Mouse (Mus musculus) midbrain, embryonic 11.5 days (tissue): Measurements from ENCODE around the gene Dock8. TPM values are rescaled to one million over a fixed set of nuclear protein-coding genes. Genes with fewer than 3 reads are reported as not detected.

ENCODE experiments used
- ATAC-seq: fragments of 200-750 bp; cut with Nextera tagmentation; 2 replicates; pipeline ENCODE4 v1.8.0; 2017; ENCODE audit warnings: moderate TSS enrichment, moderate library complexity; ENCODE audit not compliant: low FRiP score
- DNase-seq: peaks from one replicate; pipeline ENCODE4 v3.0.0; 2015; ENCODE audit warnings: low spot score; ENCODE audit errors: missing footprints
- H3K27ac ChIP-seq: fragments of 300-500 bp; sonication (generic); 2 replicates; pipeline ENCODE4 v1.5.1; 2014; ENCODE audit warnings: low read depth, low read length
- H3K27me3 ChIP-seq: fragments of 300-500 bp; sonication (generic); 2 replicates; pipeline ENCODE4 v1.6.1; 2014; ENCODE audit warnings: mild to moderate bottlenecking, low read length, moderate library complexity, mixed read lengths; ENCODE audit not compliant: control insufficient read depth, insufficient read depth
- H3K36me3 ChIP-seq: fragments of 300-500 bp; sonication (generic); 2 replicates; pipeline ENCODE4 v1.6.1; 2014; ENCODE audit warnings: mild to moderate bottlenecking, low read length, moderate library complexity, mixed read lengths; ENCODE audit not compliant: control insufficient read depth, insufficient read depth
- H3K4me1 ChIP-seq: fragments of 300-500 bp; sonication (generic); 2 replicates; pipeline ENCODE4 v1.6.1; 2014; ENCODE audit warnings: low read length; ENCODE audit not compliant: control insufficient read depth, insufficient read depth
- H3K4me2 ChIP-seq: fragments of 300-500 bp; sonication (generic); 2 replicates; pipeline ENCODE4 v1.6.1; 2014; ENCODE audit warnings: mild to moderate bottlenecking, moderate library complexity
- H3K4me3 ChIP-seq: fragments of 300-500 bp; sonication (generic); 2 replicates; pipeline ENCODE4 v1.5.1; 2014; ENCODE audit warnings: low read depth, low read length
- H3K9ac ChIP-seq: fragments of 300-500 bp; sonication (generic); 2 replicates; pipeline ENCODE4 v1.6.1; 2014; ENCODE audit warnings: low read length
- H3K9me3 ChIP-seq: fragments of 300-500 bp; sonication (generic); 2 replicates; pipeline ENCODE4 v1.6.1; 2016; ENCODE audit warnings: low read length; ENCODE audit not compliant: control insufficient read depth
- WGBS: fragments of 180-500 bp; shearing (Covaris S2); extraction: QIAGEN DNeasy Blood & Tissue Kit; methylation state at CpG from one replicate; pipeline ENCODE4 v1.1.7; 2014; 5-methylcytosine and 5-hydroxymethylcytosine counted together
- polyA plus RNA-seq: library from polyadenylated mRNA; unstranded; fragments of >200 nt; fragmentation: Nextera tagmentation; extraction: Ambion mirVana; gene quantifications from 2 replicates; pipeline ENCODE4 v1.2.1, GENCODE M21; 2014

Dock8 gene
- polyA plus RNA-seq, 1 experiment from 2014 or later, result 1.7 TPM

GRCm38 (mm10) chr19:25246062-25246461 is 246.7 kb downstream of the Dock8 start:
- H3K4me2 ChIP-seq, result no peak overlapping the region
- 0 out of 2 replicates have a peak, but pooled peaks cover 5% of the 10 kb centered on the region for H3K4me1 ChIP-seq
- ATAC-seq, result no peak
- H3K36me3 ChIP-seq, result no peaks in the 10 kb centered on the region
- H3K9me3 ChIP-seq, result no peaks in the 10 kb centered on the region
- no peak for DNase-seq
- no peak overlapping the region for H3K9ac ChIP-seq
- 98% methylated on average over 8 of the region's 8 CpGs for WGBS
- no peaks in the 10 kb centered on the region for H3K27me3 ChIP-seq
- no peak overlapping the region for H3K27ac ChIP-seq
- H3K4me3 ChIP-seq, result no peak overlapping the region

GRCm38 (mm10) chr19:25247858-25248552 is 248.7 kb downstream of the Dock8 start:
- Histone ChIP-seq H3K27ac (no peak overlapping the region), H3K9me3 (no peaks in the 10 kb centered on the region), H3K9ac (no peak overlapping the region), H3K4me3 (no peak overlapping the region), H3K4me2 (no peak overlapping the region), H3K4me1 (0 out of 2 replicates have a peak, but pooled peaks cover 5% of the 10 kb centered on the region), H3K36me3 (no peaks in the 10 kb centered on the region), H3K27me3 (no peaks in the 10 kb centered on the region)
- ATAC-seq (no peak), DNase-seq (no peak)
- 93% methylated on average over 14 of the region's 14 CpGs for WGBS

GRCm38 (mm10) chr19:25249230-25249629 is 249.9 kb downstream of the Dock8 start:
- no peak overlapping the region for H3K4me3 ChIP-seq

GRCm38 (mm10) chr19:25251610-25252140 is 252.3 kb downstream of the Dock8 start:
- WGBS, result 92% methylated on average over 3 of the region's 3 CpGs
- Histone ChIP-seq H3K9ac (no peak overlapping the region), H3K4me3 (no peak overlapping the region), H3K27ac (no peak overlapping the region), H3K36me3 (no peaks in the 10 kb centered on the region), H3K27me3 (no peaks in the 10 kb centered on the region), H3K4me2 (no peak overlapping the region), H3K4me1 (0 out of 2 replicates have a peak, but pooled peaks cover 5% of the 10 kb centered on the region), H3K9me3 (no peaks in the 10 kb centered on the region)
- DNase-seq (no peak), ATAC-seq (no peak)

More at GRCm38 (mm10) chr19:25249230-25249629, 249.9 kb downstream of the Dock8 start:
- Histone ChIP-seq H3K9ac (no peak overlapping the region), H3K4me2 (no peak overlapping the region), H3K4me1 (0 out of 2 replicates have a peak, but pooled peaks cover 5% of the 10 kb centered on the region), H3K27me3 (no peaks in the 10 kb centered on the region), H3K36me3 (no peaks in the 10 kb centered on the region), H3K9me3 (no peaks in the 10 kb centered on the region), H3K27ac (no peak overlapping the region)
- no peak for DNase-seq
- WGBS, result 63% methylated on average over 13 of the region's 13 CpGs
- no peak for ATAC-seq

Other genes starting within 250 kb of the Dock8 start
- 0.19 and 0.46 TPM in 2 replicates for gene Pgm5, start 137.7 kb upstream of the Dock8 start, polyA plus RNA-seq
- gene Gm10053, start 123.8 kb upstream of the Dock8 start, polyA plus RNA-seq, result 270 and 273 TPM in 2 replicates
- 0.47 and 0.87 TPM in 2 replicates for gene Foxd4, start 98.3 kb upstream of the Dock8 start, polyA plus RNA-seq
- 22.9 and 25.3 TPM in 2 replicates for gene Cbwd1, start 37.9 kb upstream of the Dock8 start, polyA plus RNA-seq
- 12.9 and 13.3 TPM in 2 replicates for gene Kank1, start 237.4 kb downstream of the Dock8 start, polyA plus RNA-seq